Mouse (Mus musculus): ENCODE results near the gene Clgn.

DNA sequence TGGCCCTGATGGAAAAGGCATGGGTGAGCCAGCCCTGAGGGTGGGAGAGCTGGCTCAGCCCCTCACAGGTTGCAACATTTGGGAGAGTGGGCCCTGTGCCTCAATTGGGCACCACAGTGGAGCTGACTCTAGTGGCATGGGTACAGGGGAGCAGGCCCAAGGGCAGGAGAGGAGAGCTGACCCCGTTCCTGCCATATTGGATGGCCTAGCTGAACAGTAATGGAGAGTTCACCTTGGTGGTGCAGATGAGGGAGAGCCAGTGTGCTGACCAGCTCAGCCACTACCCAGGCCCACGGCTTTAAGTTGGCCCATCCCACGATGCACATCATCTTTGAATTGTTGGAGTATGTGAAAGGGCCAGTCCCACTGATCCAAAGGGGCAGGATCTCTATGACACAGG, 47.6 kb upstream of the Clgn start:
- TF ChIP-seq POLR2A (IDR thresholded peaks at IDR 0.05; ENCODE audit: borderline replicate concordance, extremely low read depth, insufficient read depth, insufficient read length, poor library complexity, severe bottlenecking): no peak
- TF ChIP-seq CTCF (IDR thresholded peaks at IDR 0.05; ENCODE audit: borderline replicate concordance, extremely low read depth, insufficient read depth, insufficient read length): no peak

Data from brain, embryonic 14.5 days (tissue).